Mouse (Mus musculus) left cerebral cortex, postnatal 25 days (tissue): Measurements from ENCODE around the gene Atp2b2. TPM values are rescaled to one million over a fixed set of nuclear protein-coding genes. Genes with fewer than 3 reads are reported as not detected.

Experiments used
- DNase-seq, 2 experiments: peaks; one replicate each; pipeline ENCODE4 v3.0.0; 2022; ENCODE audit warnings: low spot score in 2 of 2, mixed read lengths in 1 of 2
- intact Hi-C: fragments of 180-260 bp; cut with DNase I; formaldehyde crosslinking; loops from one replicate; pipeline ENCODE4 v1.15.1; 2025
- total RNA-seq, 2 experiments: library from RNA; stranded (reverse); gene quantifications; 2 replicates each; pipeline ENCODE4 v1.2.3; 2021

The Atp2b2 gene
- total RNA-seq, 2 experiments from 2014 or later = 695 to 754 TPM

GRCm38 (mm10) chr6:113961658-113962057, 80.8 kb downstream of the Atp2b2 start:
- intact Hi-C loops = no loop called here
- no peak for DNase-seq

GRCm38 (mm10) chr6:113959336-113959735, 83.1 kb downstream of the Atp2b2 start:
- no peak for DNase-seq
- intact Hi-C loops = no loop called here

GRCm38 (mm10) chr6:113958714-113959113, 83.7 kb downstream of the Atp2b2 start:
- intact Hi-C loops = no loop called here
- DNase-seq = no peak

GRCm38 (mm10) chr6:113958003-113958402, 84.4 kb downstream of the Atp2b2 start:
- DNase-seq = no peak
- intact Hi-C loops = no loop called here

- peak; percentile 45 to 83 for DNase-seq
- intact Hi-C loops = no loop called here
Observed at GRCm38 (mm10) chr6:113957232-113957940, 85.0 kb downstream of the Atp2b2 start.

- no peak for DNase-seq
- intact Hi-C loops = no loop called here
Observed at GRCm38 (mm10) chr6:113947515-113947914, 94.9 kb downstream of the Atp2b2 start.

- DNase-seq = no peak
- intact Hi-C loops = no loop called here
Observed at GRCm38 (mm10) chr6:113942355-113942754, 100.1 kb downstream of the Atp2b2 start.

GRCm38 (mm10) chr6:113941324-113941723, 101.1 kb downstream of the Atp2b2 start:
- no peak for DNase-seq
- intact Hi-C loops = no loop called here

GRCm38 (mm10) chr6:113939442-113939841, 103.0 kb downstream of the Atp2b2 start:
- peak in 1 of 2 experiments; percentile 52 for DNase-seq
- intact Hi-C loops = no loop called here

GRCm38 (mm10) chr6:113936811-113937508, 105.5 kb downstream of the Atp2b2 start:
- DNase-seq = peak in 1 of 2 experiments; percentile 49
- intact Hi-C loops = no loop called here

- intact Hi-C loops = no loop called here
- DNase-seq = peak in 1 of 2 experiments; percentile 80
Observed at GRCm38 (mm10) chr6:113936111-113936510, 106.3 kb downstream of the Atp2b2 start.

- intact Hi-C loops = loop anchor here (2.0 to 5.0 kb wide), 2 partner anchors 77 to 100 kb away; no protein-coding TSS in a partner anchor
- peak; percentile 87 to 99 for DNase-seq
Observed at GRCm38 (mm10) chr6:113934692-113935091, 107.7 kb downstream of the Atp2b2 start.

GRCm38 (mm10) chr6:113933261-113934151, 108.9 kb downstream of the Atp2b2 start:
- DNase-seq = peak in 1 of 2 experiments; percentile 51
- intact Hi-C loops = loop anchor here (2.0 to 5.0 kb wide), 2 partner anchors 76 to 101 kb away; no protein-coding TSS in a partner anchor

- intact Hi-C loops = no loop called here
- DNase-seq = peak in 1 of 2 experiments; percentile 94
Observed at GRCm38 (mm10) chr6:113929191-113929875, 113.1 kb downstream of the Atp2b2 start.

GRCm38 (mm10) chr6:113923249-113923648, 119.2 kb downstream of the Atp2b2 start:
- DNase-seq = peak in 1 of 2 experiments; percentile 76
- intact Hi-C loops = no loop called here

- intact Hi-C loops = no loop called here
- no peak for DNase-seq
Observed at GRCm38 (mm10) chr6:113920466-113920865, 121.9 kb downstream of the Atp2b2 start.

GRCm38 (mm10) chr6:113912753-113913152, 129.7 kb downstream of the Atp2b2 start:
- intact Hi-C loops = no loop called here

GRCm38 (mm10) chr6:113911094-113911493, 131.3 kb downstream of the Atp2b2 start:
- DNase-seq = no peak
- intact Hi-C loops = no loop called here

More at GRCm38 (mm10) chr6:113912753-113913152, 129.7 kb downstream of the Atp2b2 start:
- peak in 1 of 2 experiments; percentile 63 for DNase-seq

- no peak for DNase-seq
- intact Hi-C loops = no loop called here
Observed at GRCm38 (mm10) chr6:113910411-113911055, 131.9 kb downstream of the Atp2b2 start.
